Mouse (Mus musculus) layer of hippocampus, adult 18-20 months (tissue): ENCODE data around the gene Map2k4. TPM values are rescaled to one million over a fixed set of nuclear protein-coding genes. Genes with fewer than 3 reads are reported as not detected.

Experiments
- DNase-seq, 2 experiments: peaks; one replicate each; pipeline ENCODE4 v3.0.0; 2022; ENCODE audit warnings: low spot score in 2 of 2
- microRNA-seq, 2 experiments: library from miRNA; unstranded; fragments of <30 nt; microRNA quantifications; one replicate each; pipeline ENCODE4 v1.2.0; 2021
- total RNA-seq, 2 experiments: library from RNA; stranded (reverse); gene quantifications; 2 replicates each; pipeline ENCODE4 v1.2.3; 2021

Gene Map2k4
- total RNA-seq, 2 experiments from 2014 or later: 194 to 201 TPM

DNA sequence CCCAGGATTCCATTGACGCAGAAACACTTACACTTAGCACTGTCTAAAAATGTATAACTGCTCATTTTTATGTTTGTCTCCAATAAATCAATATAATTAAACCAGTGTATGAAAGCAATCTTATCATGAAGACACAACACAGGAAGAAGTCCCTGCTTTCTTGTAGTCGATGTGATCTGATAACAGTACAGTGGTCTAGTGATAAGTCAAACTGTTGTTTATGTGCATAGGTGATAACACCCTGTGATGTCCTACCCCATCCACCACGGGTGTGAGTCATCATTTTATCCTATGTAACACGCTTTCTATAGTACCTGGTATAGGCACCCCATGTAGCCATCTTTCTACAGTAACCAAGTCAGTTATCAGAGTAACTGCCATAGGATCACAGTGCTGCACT, 74.3 kb downstream of the Map2k4 start:
- no peak for DNase-seq

DNA sequence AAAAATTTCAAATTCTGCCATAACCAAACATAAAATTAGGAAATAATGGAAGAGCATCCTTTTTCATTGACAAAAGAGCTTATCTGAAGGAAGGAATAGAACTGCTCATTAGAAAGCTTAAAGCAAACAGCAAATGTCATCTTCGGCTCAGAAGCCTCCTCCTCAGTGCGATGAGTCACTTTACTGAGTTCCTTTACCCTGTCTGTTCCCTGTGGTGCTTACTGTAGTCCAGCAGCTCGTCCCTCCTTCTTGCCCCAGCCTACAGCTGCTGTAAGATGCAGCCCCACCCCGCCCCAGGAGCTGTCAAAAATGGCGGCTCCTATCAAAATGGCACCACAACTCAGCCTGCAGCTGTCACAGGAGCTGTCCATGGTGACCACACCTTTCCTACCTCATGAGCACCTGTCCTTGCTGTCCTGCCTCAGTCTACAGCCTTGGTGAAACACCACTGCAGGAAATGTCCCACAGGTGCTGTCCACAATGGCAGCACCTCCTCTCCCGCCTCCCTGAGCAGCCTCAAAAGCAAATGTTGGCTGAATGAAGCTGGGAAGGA, 75.3 kb downstream of the Map2k4 start:
- no peak for DNase-seq

DNA sequence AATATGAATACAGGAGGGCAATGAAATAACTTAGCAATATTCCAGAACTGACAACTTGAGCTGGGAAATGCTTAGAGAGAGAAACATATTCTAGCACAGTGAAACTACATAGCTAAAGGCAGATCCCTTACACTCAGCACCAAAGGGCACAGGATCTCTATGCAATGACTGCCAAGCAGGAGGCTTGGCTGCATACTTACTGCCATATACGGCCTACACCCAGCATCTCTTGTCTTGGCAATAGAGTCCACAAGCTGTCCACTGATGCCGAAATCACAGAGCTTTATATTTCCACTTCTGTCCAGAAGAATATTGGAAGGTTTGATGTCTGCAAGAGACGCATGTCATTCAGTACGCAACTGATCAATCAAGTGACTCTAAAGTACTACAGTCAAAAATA, 81.3 kb downstream of the Map2k4 start:
- DNase-seq: no peak

DNA sequence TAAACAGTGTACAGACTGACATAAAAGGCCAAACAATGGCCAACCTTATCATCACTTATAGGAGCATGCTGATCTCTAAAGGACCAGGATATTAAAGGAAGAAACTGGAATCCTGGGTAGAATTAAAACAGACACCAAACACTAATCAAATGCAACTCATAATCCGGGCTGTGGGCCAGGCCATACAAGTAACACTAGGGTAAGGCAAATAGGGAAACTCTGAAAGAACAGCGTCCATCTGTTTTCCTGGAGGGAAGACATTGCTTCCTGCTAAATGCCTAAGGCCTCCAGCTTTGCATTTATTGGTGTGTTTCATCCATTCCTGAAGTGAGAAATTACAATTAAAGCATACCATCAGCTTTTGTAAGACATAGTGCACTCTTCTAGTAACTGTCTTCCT, 81.9 kb downstream of the Map2k4 start:
- DNase-seq: peak in 1 of 2 experiments; percentile 70

DNA sequence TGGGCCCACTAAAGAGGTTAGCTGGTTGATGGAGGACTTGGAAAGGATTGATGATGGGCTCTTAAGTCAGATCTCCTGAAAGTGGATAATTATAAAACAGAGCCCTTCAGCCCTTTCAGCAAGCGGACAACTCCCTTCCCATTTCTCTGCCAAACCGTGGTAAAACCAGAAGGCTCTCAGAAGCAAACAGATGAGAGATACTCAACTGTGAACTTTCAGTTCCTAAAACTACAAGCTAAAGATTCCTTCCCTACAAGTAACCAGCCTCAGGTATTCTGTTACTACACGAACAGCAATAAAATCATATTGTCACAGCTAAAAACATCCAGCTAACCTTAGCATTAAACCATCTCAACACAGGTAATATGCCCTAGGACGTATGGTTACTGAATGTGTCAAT, 83.2 kb downstream of the Map2k4 start:
- no peak for DNase-seq

DNA sequence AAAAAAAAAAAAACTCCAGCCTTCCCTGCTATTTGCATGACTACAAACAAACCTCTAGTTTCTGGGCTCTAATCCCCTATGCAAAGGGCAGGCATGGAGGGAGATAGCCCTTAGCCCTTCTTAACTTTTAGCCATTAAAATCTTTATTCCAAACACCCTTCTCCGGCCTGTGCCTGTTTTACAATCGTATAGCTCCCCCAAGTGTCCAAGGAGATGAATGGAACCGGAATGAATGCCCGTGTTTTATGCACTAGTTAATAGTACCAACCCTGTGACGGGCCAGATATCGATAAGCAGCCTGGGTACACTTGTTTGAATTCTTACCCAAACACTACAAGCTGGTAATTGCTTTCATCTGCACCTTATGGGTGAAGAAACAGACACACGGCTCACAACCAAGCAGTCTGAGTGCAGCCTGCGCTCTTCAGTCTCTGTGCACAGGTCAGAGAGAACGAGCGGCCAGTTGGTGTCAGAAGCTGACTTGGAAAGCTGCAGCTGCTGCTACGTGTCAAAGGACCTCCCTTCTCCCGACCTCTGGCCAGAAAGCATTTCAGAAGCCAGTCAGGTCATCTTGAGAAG, 109.2 kb downstream of the Map2k4 start:
- peak in 1 of 2 experiments; percentile 66 for DNase-seq

DNA sequence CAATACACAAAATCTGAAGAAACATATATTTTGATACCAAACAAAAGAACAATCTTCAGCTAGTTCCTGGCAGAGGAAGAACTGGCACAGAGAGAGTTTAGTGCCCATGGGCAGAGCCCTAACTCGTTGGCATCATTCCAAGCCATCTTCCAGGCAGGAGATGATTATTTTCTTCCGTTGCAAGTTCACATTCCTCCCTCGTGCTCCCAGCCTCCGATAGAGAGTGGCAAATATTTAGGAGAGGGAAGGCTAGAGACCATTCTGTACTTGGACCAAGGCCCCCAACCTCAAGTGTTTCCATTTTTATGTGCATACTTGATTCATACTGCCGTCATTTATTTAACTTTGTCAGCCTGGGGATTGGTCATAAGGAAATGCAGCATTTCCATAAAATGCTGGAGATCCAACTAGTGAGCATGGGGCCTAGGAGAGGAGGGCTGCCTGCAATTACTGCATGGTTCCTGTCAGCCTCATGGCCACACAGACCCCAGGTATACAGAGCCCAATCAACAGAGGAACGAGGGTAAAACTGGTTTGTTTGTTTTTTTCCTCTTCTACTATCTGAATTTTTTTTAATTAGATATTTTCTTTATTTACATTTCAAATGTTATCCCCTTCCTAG, 120.6 kb downstream of the Map2k4 start:
- no peak for DNase-seq

DNA sequence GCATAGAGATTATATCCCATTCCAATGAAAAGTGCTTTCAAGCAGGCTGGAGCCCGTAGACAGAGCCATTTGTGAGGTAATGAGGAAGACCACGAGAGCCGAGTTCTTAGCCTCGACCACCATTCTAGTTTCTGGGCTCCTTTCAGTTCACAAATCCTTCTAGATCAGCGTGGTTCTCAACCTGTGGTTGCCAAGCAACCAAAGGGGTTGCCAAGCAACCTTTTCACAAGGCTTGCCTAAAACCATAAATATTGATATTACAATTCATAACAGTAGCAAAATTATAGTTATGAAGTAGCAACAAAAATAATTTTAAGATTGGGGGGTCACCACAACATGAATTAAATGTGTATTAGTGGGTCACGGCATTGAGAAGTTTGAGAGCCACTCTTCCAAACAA, 123.2 kb downstream of the Map2k4 start:
- DNase-seq: peak in 1 of 2 experiments; percentile 50

DNA sequence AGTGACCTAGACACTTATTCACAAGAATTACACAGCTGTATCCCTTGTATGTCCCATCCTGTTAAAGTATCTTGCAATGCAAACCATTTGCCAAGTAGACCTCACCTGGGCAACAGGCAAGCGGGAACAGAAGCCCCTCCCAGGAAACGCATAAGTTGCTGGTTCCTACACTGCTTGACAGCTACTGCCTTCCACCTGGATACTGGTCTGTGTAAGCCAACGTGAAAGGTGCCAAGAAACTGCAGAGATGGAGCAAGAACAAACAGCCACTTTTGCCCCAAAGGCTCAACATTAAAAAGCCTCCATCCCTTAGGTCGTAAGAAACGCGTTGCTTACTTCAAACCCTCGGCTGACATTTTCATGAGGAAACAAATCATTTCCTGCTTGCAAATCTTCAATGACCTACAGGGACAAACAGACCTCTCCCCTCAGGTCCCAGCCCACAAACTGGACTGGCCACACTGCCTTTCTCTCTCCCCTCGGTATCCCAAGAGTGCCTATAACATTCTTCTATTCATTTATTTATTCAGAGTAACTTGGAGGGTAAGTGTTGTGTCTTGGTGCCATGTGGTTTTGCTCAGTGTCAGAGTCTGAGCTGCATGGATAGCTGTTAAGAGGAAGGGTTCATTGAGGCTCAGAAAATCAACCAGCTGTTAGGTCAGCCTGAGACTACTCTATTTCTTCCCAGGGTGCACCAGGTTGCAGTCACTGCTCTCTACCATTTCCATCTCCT, 126.1 kb downstream of the Map2k4 start:
- no peak for DNase-seq

DNA sequence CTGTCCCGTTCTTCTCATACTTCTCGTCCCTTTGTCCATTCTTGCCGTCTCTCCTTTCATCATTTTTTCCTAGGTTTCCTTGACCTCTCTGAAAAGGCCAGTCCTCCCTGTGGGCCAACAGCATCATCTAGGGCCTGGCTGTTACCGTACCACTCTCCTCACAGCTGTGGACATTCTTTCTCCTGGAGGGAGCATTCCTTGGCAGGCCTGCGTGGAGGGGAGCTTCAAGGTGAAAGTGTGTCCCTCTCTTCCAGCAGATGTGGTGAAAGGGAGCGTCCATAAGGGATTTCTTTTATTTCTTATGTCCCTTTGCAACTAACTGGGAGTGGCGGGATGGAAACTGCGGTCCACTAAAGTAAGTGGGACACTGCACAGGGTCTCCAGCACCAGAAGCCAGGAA, 134.2 kb downstream of the Map2k4 start:
- DNase-seq: no peak

DNA sequence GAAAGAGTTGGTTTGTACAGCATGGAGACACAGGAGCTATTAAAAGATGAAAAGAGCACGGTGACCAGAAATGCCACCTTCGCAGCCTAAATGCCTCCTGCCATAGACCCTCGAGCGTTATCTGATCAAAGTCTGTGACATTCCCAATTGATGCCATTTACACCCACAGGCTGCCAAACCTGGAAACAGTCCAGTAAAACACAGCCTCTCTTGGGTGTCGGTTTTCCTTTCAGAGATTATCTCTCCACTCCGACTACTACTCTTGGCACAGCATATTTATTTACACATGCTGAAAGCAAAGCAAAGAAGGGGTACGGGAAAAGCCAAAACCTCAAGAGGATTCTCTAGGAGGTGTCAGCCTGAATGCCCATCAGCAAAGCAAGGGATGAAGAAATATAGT, 136.7 kb downstream of the Map2k4 start:
- DNase-seq: no peak

DNA sequence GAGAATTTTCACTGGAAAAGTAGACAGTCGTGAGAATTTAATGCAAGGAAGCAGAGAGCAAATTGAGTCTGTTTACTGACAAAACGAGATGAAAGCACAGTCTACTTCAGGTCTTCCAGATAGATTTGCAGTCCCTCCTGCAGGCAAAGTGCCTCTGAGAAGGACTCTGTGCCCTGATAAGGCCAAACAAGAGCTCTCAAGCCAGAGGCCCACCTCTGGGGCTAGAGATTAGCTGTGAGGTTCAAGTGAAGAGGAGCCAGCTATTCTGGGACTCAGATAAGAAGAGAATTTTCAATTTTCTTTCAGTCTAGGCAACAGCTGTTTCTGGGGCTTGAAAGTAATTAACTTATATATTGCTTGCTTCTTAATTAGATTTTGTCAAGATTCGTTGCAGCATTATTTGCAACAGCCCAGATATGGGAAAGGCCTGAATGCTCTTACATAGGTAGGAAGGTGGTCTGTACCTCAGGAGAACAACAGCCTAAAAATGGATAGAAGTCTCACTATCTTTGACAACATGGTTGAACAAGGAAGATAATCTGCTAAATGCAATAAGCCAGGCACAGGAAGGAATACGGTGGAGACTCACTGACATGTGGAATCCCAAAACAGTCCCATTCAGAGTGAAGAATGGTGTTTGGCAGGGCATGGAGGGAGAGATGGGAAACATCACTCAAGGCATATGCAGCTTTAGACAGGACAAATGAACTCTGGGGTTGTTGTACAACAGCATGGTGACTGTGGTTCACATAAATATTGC, 138.0 kb downstream of the Map2k4 start:
- no peak for DNase-seq

DNA sequence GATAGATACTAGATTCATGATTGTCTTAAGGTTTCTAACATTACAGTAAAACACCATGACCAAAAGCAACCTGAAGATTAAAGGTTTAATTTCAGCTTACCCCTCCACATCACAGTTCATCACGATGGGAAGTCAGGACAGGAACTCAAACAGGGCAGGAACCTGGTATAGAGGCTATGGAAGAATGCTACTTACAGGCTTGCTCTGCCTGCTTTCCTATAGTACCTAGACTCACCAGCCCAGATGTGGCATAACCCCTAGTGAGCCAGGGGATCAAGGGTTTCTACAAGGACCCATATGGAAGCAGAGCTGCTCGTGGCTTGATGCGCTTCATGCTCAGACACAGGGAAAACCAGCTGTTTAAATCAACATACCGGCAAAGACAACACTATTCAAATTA, 138.6 kb downstream of the Map2k4 start:
- no peak for DNase-seq

DNA sequence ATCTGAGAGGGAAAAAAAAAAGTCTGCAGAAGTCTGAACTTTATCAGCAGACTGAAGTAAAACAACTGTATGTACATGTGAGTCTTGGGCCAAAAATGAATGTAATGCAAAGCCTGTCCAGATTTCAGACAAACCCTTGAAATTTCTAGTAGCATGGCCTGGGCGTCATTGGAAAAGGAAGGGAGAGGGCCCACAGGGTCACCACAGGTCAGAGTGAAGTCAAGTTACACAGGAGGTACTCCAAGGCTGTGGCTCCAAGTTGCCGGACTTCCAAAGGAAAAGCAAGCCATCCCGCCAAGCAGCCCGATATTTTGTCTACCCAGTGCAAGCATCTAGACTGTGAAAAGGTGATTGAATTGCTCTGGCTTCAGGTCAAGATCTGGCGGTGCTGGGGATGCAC, 141.8 kb downstream of the Map2k4 start:
- no peak for DNase-seq

DNA sequence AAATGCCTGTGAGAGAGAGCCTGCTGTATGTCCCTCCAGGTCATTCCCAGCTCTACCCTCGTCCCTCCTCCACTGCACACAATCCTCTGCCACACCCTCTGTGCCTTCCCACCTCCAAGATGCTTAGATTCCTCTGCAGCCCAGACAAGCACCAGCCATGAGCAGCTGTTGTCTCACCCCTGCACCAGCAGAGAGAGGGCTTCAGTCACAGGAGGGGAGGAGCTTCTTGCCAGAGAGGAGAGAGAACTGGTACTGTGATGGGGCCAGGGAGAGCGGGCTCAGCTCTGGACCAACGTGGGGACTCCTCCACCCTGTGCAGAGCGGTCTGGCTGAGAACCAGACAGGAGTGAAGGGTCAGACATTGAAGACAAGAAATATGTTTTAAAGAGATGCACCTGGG, 143.6 kb downstream of the Map2k4 start:
- DNase-seq: no peak

DNA sequence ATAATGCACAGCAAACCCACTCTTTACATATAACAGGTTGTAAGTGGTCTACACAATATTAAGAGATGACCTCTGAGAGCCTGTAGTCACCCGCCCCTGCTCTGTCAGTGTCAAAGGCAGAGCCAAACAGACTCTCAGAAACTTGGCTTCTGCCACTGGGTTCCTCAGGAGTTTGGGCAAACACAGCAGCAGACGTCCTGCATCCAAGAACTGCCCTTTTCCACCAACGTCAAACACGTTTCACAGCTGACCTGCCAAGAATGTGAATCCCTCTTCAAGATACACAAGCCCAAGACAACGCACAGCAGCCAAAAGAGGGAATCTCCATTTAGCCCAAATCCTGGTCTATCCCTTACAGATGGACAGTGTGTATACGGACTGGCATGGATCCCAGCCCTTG, 147.8 kb downstream of the Map2k4 start:
- no peak for DNase-seq

Small RNA genes within 50 kb of the gene (microRNA-seq; reads per million reads assigned to microRNA genes)
- gene Mir744: 40,406 to 46,611 reads per million in 2 experiments

Other genes with a start within 250 kb of the Map2k4 start
- 10 to 100 TPM; 14.8 to 15.9 TPM for gene Zkscan6, start 18.9 kb upstream of the Map2k4 start, total RNA-seq